ENCODE assay signal across 22 mouse cellular contexts in genomic region chr5:27286876-27287275, GRCm38 (mm10).
"Had no signal": no experiment of that assay in that cellular context is flagged by ENCODE, and none has a peak within 500 bp of the region (broad histone marks: within the 10 kb centered on the region; RNA-seq: fewer than 3 reads in every experiment).

No protein-coding gene starts in this region.

- ATAC-seq: liver, embryonic 12.5 days; midbrain, embryonic 13.5 days; midbrain, embryonic 16.5 days had no signal

- H3K4me2 ChIP-seq: limb, embryonic 13.5 days; liver, embryonic 12.5 days; liver, embryonic 15.5 days; lung, embryonic 15.5 days; midbrain, embryonic 13.5 days; stomach, embryonic 15.5 days had no signal

- DNase-seq: kidney, adult 9 months; kidney, postnatal 14 days; kidney, postnatal 4 days; liver; lung, adult 18-20 months; lung, postnatal 10 days; lung, postnatal 36 days; right cerebral cortex, adult 18-20 months; right cerebral cortex, postnatal 14 days; spleen, adult 18-20 months; thymus, postnatal 25 days had no signal

- H3K36me3 ChIP-seq: limb, embryonic 10.5 days; limb, embryonic 13.5 days; liver, embryonic 12.5 days; liver, embryonic 15.5 days; lung, embryonic 15.5 days; midbrain, embryonic 10.5 days; midbrain, embryonic 13.5 days; stomach, embryonic 15.5 days had no signal

- H3K4me3 ChIP-seq: limb, embryonic 10.5 days; limb, embryonic 13.5 days; liver, embryonic 12.5 days; liver, embryonic 15.5 days; lung, embryonic 15.5 days; megakaryocyte, embryonic 14.5 days; midbrain, embryonic 10.5 days; midbrain, embryonic 13.5 days; myocyte; stomach, embryonic 15.5 days had no signal

- H3K27ac ChIP-seq: limb, embryonic 10.5 days; limb, embryonic 13.5 days; liver, embryonic 12.5 days; liver, embryonic 15.5 days; lung, embryonic 15.5 days; midbrain, embryonic 10.5 days; midbrain, embryonic 13.5 days; stomach, embryonic 15.5 days had no signal

- H3K27me3 ChIP-seq: limb, embryonic 13.5 days; liver, embryonic 12.5 days; liver, embryonic 15.5 days; lung, embryonic 15.5 days; megakaryocyte, embryonic 14.5 days; midbrain, embryonic 13.5 days; stomach, embryonic 15.5 days had no signal

- H3K9ac ChIP-seq: limb, embryonic 13.5 days; liver, embryonic 12.5 days; liver, embryonic 15.5 days; lung, embryonic 15.5 days; midbrain, embryonic 13.5 days; stomach, embryonic 15.5 days had no signal

- H3K9me3 ChIP-seq: limb, embryonic 10.5 days; limb, embryonic 13.5 days; liver, embryonic 12.5 days; liver, embryonic 15.5 days; lung, embryonic 15.5 days; midbrain, embryonic 10.5 days; midbrain, embryonic 13.5 days; stomach, embryonic 15.5 days had no signal

- H3K4me1 ChIP-seq: limb, embryonic 10.5 days; limb, embryonic 13.5 days; liver, embryonic 12.5 days; liver, embryonic 15.5 days; lung, embryonic 15.5 days; megakaryocyte, embryonic 14.5 days; midbrain, embryonic 10.5 days; stomach, embryonic 15.5 days had no signal
